Mouse (Mus musculus): Measurements from ENCODE around the gene Tsks. TPM values are rescaled to one million over a fixed set of nuclear protein-coding genes. Genes with fewer than 3 reads are reported as not detected.

Gene Tsks
- polyA plus RNA-seq (2016; fragmentation: Nextera tagmentation; extraction: Ambion mirVana): 0.47 TPM in 1 of 2 replicates, not detected in the other

- DNase-seq (ENCODE audit: extremely low spot score, low spot score): no peak
- no peak within 1 kb of the TSS for H3K4me3 ChIP-seq
- no peaks in the 10 kb centered on the region for H3K9me3 ChIP-seq
- no peak within 1 kb of the TSS; the same call in 1 of the 2 replicates for H3K27ac ChIP-seq
- 83% methylated on average over 7 of the region's 7 CpGs for WGBS
- 0 out of 2 replicates have a peak, but pooled peaks cover 1% of the 10 kb centered on the region for H3K4me1 ChIP-seq
- H3K27me3 ChIP-seq (ENCODE audit: poor library complexity, severe bottlenecking): no peaks in the 10 kb centered on the region; the same call in 1 of the 2 replicates
- H3K36me3 ChIP-seq (replicated peaks): no peaks in the 10 kb centered on the region
Measured at GRCm38 (mm10) chr7:44942904-44943303, at the start of gene Tsks. Tsks (plus strand) TSS chr7:44943204.

DNA sequence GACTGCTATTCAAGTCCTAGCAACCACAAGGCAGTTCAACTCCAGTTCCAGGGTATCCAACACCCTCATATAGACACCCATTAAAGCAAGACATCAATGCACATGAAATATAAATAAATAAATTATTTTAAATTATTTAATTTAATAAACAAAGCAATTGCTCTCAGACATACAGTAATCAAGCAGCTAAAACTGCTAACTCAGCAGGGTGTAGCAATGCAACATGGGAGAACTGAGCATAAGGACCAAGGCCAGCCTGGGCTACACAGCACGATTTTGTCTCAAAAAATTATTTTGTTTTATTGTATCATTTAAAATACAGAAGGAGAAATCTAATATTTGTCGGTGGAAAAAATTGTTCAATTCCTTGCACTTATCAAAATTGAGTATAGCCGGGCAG, 48.8 kb upstream of the Tsks start:
- WGBS: 90% methylated on average over 3 of the region's 3 CpGs
- H3K4me1 ChIP-seq: peaks cover 73% of the 10 kb centered on the region
- H3K9me3 ChIP-seq: no peaks in the 10 kb centered on the region
- peak overlapping the region; percentile 98 for H3K27ac ChIP-seq
- peaks cover 36% of the 10 kb centered on the region for H3K36me3 ChIP-seq (replicated peaks)
- no peak for DNase-seq (ENCODE audit: extremely low spot score, low spot score)
- no peaks in the 10 kb centered on the region for H3K27me3 ChIP-seq (ENCODE audit: poor library complexity, severe bottlenecking)
- H3K4me3 ChIP-seq: no peak overlapping the region

GRCm38 (mm10) chr7:44895206-44895592, 47.8 kb upstream of the Tsks start:
- Histone ChIP-seq H3K27ac (peak overlapping the region; percentile 98), H3K27me3 (ENCODE audit: poor library complexity, severe bottlenecking) (no peaks in the 10 kb centered on the region), H3K9me3 (no peaks in the 10 kb centered on the region), H3K4me3 (peak overlapping the region; percentile 74), H3K36me3 (replicated peaks) (peaks cover 38% of the 10 kb centered on the region), H3K4me1 (peaks cover 78% of the 10 kb centered on the region)
- no peak for DNase-seq (ENCODE audit: extremely low spot score, low spot score)
- WGBS: 61% methylated on average over 7 of the region's 7 CpGs

GRCm38 (mm10) chr7:44895593-44896434, 47.2 kb upstream of the Tsks start, which contains the start of gene Fuz:
Fuz (plus strand) TSS chr7:44896079.
- DNase-seq (ENCODE audit: extremely low spot score, low spot score): peak; percentile 94
- H3K9me3 ChIP-seq: no peaks in the 10 kb centered on the region
- H3K4me3 ChIP-seq: peak within 1 kb of the TSS; percentile 74
- peaks cover 78% of the 10 kb centered on the region for H3K4me1 ChIP-seq
- no peaks in the 10 kb centered on the region for H3K27me3 ChIP-seq (ENCODE audit: poor library complexity, severe bottlenecking)
- H3K27ac ChIP-seq: peak within 1 kb of the TSS; percentile 98
- WGBS: under 1% methylated on average over 34 of the region's 34 CpGs
- H3K36me3 ChIP-seq (replicated peaks): peaks cover 38% of the 10 kb centered on the region

DNA sequence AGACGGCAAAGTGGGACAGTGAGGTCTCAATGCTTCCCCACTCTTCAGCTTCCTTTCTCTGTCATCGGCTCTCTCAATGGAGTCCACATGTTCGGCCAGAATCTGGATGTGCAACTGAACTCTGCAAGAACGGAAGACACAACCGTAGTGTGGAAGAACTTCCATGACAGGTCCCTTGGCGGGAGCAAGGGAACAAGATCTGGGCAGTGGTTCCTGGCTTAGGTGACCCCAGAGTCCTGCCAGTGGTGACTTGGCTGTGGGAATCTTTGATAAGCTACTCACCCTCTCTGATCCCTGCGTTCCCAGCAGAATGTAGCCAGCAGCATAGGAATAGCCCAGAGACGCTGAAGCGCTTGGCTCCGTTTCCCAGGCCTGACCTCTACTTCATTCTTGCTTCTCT, 46.5 kb upstream of the Tsks start:
- no peaks in the 10 kb centered on the region for H3K9me3 ChIP-seq
- WGBS: 43% methylated on average over 10 of the region's 10 CpGs
- H3K36me3 ChIP-seq (replicated peaks): peaks cover 40% of the 10 kb centered on the region
- H3K4me3 ChIP-seq: peak overlapping the region; percentile 74
- peaks cover 78% of the 10 kb centered on the region for H3K4me1 ChIP-seq
- peak; percentile 33 for DNase-seq (ENCODE audit: extremely low spot score, low spot score)
- peak overlapping the region; percentile 98 for H3K27ac ChIP-seq
- H3K27me3 ChIP-seq (ENCODE audit: poor library complexity, severe bottlenecking): no peaks in the 10 kb centered on the region

GRCm38 (mm10) chr7:44898607-44899006, 44.4 kb upstream of the Tsks start:
- no peak for DNase-seq (ENCODE audit: extremely low spot score, low spot score)
- Histone ChIP-seq H3K4me3 (peak overlapping the region; percentile 25), H3K4me1 (peaks cover 77% of the 10 kb centered on the region)

GRCm38 (mm10) chr7:44900632-44901031, 42.4 kb upstream of the Tsks start:
- DNase-seq (ENCODE audit: extremely low spot score, low spot score): no peak
- Histone ChIP-seq H3K9me3 (no peaks in the 10 kb centered on the region), H3K27me3 (ENCODE audit: poor library complexity, severe bottlenecking) (no peaks in the 10 kb centered on the region), H3K27ac (peak overlapping the region; percentile 77), H3K36me3 (replicated peaks) (peaks cover 81% of the 10 kb centered on the region), H3K4me3 (peak overlapping the region; percentile 47; the same call in 1 of the 2 replicates), H3K4me1 (peaks cover 58% of the 10 kb centered on the region)
- WGBS: 91% methylated on average over 11 of the region's 11 CpGs

More at GRCm38 (mm10) chr7:44898607-44899006, 44.4 kb upstream of the Tsks start:
- Histone ChIP-seq H3K36me3 (replicated peaks) (peaks cover 61% of the 10 kb centered on the region), H3K27me3 (ENCODE audit: poor library complexity, severe bottlenecking) (no peaks in the 10 kb centered on the region), H3K27ac (peak overlapping the region; percentile 54), H3K9me3 (no peaks in the 10 kb centered on the region)
- 32% methylated on average over 19 of the region's 19 CpGs for WGBS

DNA sequence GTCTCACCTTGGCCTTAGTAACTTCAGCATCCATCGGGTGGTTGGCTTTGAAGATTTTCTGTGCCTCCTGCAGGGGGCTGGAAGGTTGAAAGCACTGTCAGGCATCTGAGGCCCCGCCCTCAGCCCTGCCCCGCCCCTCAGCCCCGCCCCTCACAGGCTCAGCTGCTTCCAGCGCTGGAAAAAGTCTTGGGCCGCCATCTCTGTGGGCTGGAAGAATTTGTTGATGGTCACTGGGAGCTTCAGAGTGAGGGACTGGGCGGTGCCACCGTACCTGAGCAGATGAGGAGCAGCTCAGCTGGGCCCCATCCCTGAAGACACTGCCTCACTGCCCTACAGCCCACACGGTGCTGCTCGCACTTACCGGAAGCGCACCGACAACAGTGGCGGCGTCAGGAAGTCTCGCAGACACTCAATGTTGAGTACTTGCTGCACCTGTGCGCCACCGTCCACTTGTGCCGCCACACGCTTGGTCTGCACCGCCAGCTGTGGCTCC, 41.7 kb upstream of the Tsks start:
- 14% methylated on average over 21 of the region's 21 CpGs for WGBS
- Histone ChIP-seq H3K4me3 (peak overlapping the region; percentile 47), H3K4me1 (peaks cover 55% of the 10 kb centered on the region), H3K27me3 (ENCODE audit: poor library complexity, severe bottlenecking) (no peaks in the 10 kb centered on the region), H3K27ac (peak overlapping the region; percentile 77), H3K9me3 (no peaks in the 10 kb centered on the region), H3K36me3 (replicated peaks) (peaks cover 88% of the 10 kb centered on the region)
- DNase-seq (ENCODE audit: extremely low spot score, low spot score): peak; percentile 77

GRCm38 (mm10) chr7:44905430-44905829, 37.6 kb upstream of the Tsks start:
- WGBS: 92% methylated on average over 20 of the region's 20 CpGs
- no peaks in the 10 kb centered on the region for H3K27me3 ChIP-seq (ENCODE audit: poor library complexity, severe bottlenecking)
- peak overlapping the region; percentile 7; the same call in 1 of the 2 replicates for H3K4me3 ChIP-seq
- DNase-seq (ENCODE audit: extremely low spot score, low spot score): no peak
- H3K36me3 ChIP-seq (replicated peaks): peaks cover 99% of the 10 kb centered on the region
- H3K4me1 ChIP-seq: peaks cover 19% of the 10 kb centered on the region
- H3K9me3 ChIP-seq: no peaks in the 10 kb centered on the region
- no peak overlapping the region for H3K27ac ChIP-seq

DNA sequence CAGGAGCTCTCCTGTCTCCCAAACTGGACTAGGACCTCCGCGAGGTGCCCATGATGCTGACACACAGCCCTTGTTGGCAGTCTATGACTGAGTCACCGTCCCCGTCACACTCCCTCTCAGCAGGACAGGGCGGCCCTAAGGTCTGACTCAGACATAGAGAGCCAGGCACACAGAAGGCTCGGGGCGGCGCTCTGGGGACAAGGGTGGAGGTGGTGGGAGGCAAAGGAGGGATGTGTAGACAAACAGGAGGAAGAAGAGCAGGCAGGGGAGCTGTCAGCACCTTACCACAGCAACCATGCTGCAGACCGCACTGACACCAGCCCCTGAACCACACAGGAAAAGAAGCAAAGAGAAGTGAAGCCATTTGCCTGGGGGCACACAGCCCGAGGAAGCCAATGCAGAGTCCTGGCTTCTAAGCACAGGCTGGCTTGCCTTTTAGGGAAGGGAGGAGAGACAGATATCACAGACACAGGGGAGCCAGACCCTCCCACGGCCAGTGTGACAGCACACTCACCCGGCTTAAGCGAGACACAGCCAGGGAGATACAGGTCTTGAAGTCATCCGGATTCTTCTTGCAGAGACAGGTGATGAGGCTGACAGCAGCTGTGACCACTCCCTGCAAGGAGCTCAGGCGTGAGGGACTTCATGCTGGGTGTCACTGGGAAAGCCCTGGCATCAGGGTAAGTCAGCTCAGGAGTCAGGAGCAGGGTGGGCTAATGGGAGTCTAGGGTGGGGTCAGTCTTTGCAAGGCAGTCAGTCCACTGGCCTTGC, 34.1 kb upstream of the Tsks start:
- no peak overlapping the region for H3K27ac ChIP-seq
- peaks cover 100% of the 10 kb centered on the region for H3K36me3 ChIP-seq (replicated peaks)
- DNase-seq (ENCODE audit: extremely low spot score, low spot score): no peak
- H3K27me3 ChIP-seq (ENCODE audit: poor library complexity, severe bottlenecking): no peaks in the 10 kb centered on the region
- 93% methylated on average over 15 of the region's 15 CpGs for WGBS
- H3K4me3 ChIP-seq: no peak overlapping the region
- H3K4me1 ChIP-seq: no peaks in the 10 kb centered on the region
- H3K9me3 ChIP-seq: no peaks in the 10 kb centered on the region

GRCm38 (mm10) chr7:44914396-44914795, 28.6 kb upstream of the Tsks start:
- no peak overlapping the region for H3K27ac ChIP-seq
- no peaks in the 10 kb centered on the region; the same call in 1 of the 2 replicates for H3K4me1 ChIP-seq
- no peak for DNase-seq (ENCODE audit: extremely low spot score, low spot score)
- H3K27me3 ChIP-seq (ENCODE audit: poor library complexity, severe bottlenecking): no peaks in the 10 kb centered on the region
- H3K4me3 ChIP-seq: no peak overlapping the region
- H3K36me3 ChIP-seq (replicated peaks): peaks cover 80% of the 10 kb centered on the region
- 94% methylated on average over 2 of the region's 2 CpGs for WGBS
- H3K9me3 ChIP-seq: no peaks in the 10 kb centered on the region

DNA sequence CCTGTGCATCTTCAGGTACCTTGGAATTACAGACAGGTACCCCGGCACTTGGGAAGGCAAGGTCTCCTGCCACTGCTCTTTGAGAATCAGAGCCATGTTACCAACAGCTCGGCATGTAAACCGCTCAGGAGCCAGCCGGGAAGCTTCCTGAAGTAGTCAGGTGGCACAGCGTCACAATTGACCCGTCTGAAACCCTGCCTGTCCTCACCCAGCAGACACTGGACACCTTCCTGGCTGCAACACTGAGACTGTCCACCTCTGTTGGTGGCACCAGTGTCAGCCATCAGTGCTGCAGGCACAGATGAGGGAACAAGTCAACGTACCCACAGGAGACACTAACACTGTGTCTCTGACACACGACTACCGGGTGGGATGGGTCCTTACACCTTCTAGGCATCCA, 27.7 kb upstream of the Tsks start:
- Histone ChIP-seq H3K27ac (no peak overlapping the region), H3K4me1 (no peaks in the 10 kb centered on the region; the same call in 1 of the 2 replicates), H3K9me3 (no peaks in the 10 kb centered on the region), H3K4me3 (no peak overlapping the region), H3K36me3 (replicated peaks) (peaks cover 76% of the 10 kb centered on the region), H3K27me3 (ENCODE audit: poor library complexity, severe bottlenecking) (no peaks in the 10 kb centered on the region)
- 94% methylated on average over 9 of the region's 9 CpGs for WGBS
- DNase-seq (ENCODE audit: extremely low spot score, low spot score): no peak

All from forebrain, embryonic 10.5 days (tissue).